Mouse (Mus musculus) lung, embryonic 14.5 days (tissue): ENCODE measurements around the gene Bbs1. TPM values are rescaled to one million over a fixed set of nuclear protein-coding genes. Genes with fewer than 3 reads are reported as not detected.

ENCODE experiments used
- ATAC-seq: fragments of 200-750 bp; cut with Nextera tagmentation; 2 replicates; pipeline ENCODE4 v1.8.0; 2017; ENCODE audit warnings: mild to moderate bottlenecking, moderate TSS enrichment, moderate library complexity; ENCODE audit not compliant: insufficient read depth
- DNase-seq: peaks from one replicate; pipeline ENCODE4 v3.0.0-alpha.2; 2015
- H3K27ac ChIP-seq: fragments of 300-500 bp; sonication (generic); 2 replicates; pipeline ENCODE4 v1.5.1; 2014; ENCODE audit warnings: low read depth, mild to moderate bottlenecking, moderate library complexity
- H3K27me3 ChIP-seq: fragments of 300-500 bp; sonication (generic); 2 replicates; pipeline ENCODE4 v1.6.1; 2014; ENCODE audit warnings: low read length, control low read depth; ENCODE audit not compliant: insufficient read depth
- H3K36me3 ChIP-seq: fragments of 300-500 bp; sonication (generic); 2 replicates; pipeline ENCODE4 v1.6.1; 2014; ENCODE audit warnings: control low read depth; ENCODE audit not compliant: insufficient read depth
- H3K4me1 ChIP-seq: fragments of 300-500 bp; sonication (generic); 2 replicates; pipeline ENCODE4 v1.6.1; 2014; ENCODE audit warnings: antibody characterized with exemption, control low read depth; ENCODE audit not compliant: insufficient read depth
- H3K4me2 ChIP-seq: fragments of 300-500 bp; sonication (generic); 2 replicates; pipeline ENCODE4 v1.6.1; 2014; ENCODE audit warnings: mild to moderate bottlenecking
- H3K4me3 ChIP-seq: fragments of 300-500 bp; sonication (generic); 2 replicates; pipeline ENCODE4 v1.5.1; 2014; ENCODE audit warnings: low read depth, low read length
- H3K9ac ChIP-seq: fragments of 300-500 bp; sonication (generic); 2 replicates; pipeline ENCODE4 v1.6.1; 2014
- H3K9me3 ChIP-seq: fragments of 300-500 bp; sonication (generic); 2 replicates; pipeline ENCODE4 v1.6.1; 2016; ENCODE audit warnings: low read depth, low read length, control low read depth
- CTCF ChIP-seq: IDR thresholded peaks from 2 replicates; pipeline ENCODE4 v1.5.1; 2016; ENCODE audit warnings: antibody characterized with exemption, low read depth
- WGBS: fragments of 180-500 bp; shearing (Covaris S2); extraction: QIAGEN DNeasy Blood & Tissue Kit; methylation state at CpG from one replicate; pipeline ENCODE4 v1.1.7; 2014; 5-methylcytosine and 5-hydroxymethylcytosine counted together
- polyA plus RNA-seq: library from polyadenylated mRNA; unstranded; fragments of >200 nt; fragmentation: Nextera tagmentation; extraction: Ambion mirVana; gene quantifications from 2 replicates; pipeline ENCODE4 v1.2.1, GENCODE M21; 2014

Bbs1 gene
- polyA plus RNA-seq, 1 experiment from 2014 or later, result 8.0 TPM

- ATAC-seq (no peak), DNase-seq (no peak)
- 93% methylated on average over 6 of the region's 6 CpGs for WGBS
- Histone ChIP-seq H3K9ac (no peak overlapping the region), H3K4me2 (no peak overlapping the region), H3K4me1 (no peaks in the 10 kb centered on the region), H3K27me3 (peaks cover 20% of the 10 kb centered on the region; the same call in 1 of the 2 replicates), H3K4me3 (no peak overlapping the region), H3K27ac (no peak overlapping the region), H3K9me3 (no peaks in the 10 kb centered on the region), H3K36me3 (peaks cover 8% of the 10 kb centered on the region; the same call in 1 of the 2 replicates)
- TF ChIP-seq CTCF, result no peak
These were observed 69.4 kb downstream of the Bbs1 start for GRCm38 (mm10) chr19:4837049-4837448.

Other genes starting within 250 kb of the Bbs1 start
- gene Gm960, start 208.0 kb downstream of the Bbs1 start, polyA plus RNA-seq, result 2.3 and 2.9 TPM in 2 replicates
- gene Sptbn2, start 195.5 kb downstream of the Bbs1 start, polyA plus RNA-seq, result 1.3 and 1.4 TPM in 2 replicates
- gene Rbm4b, start 150.1 kb downstream of the Bbs1 start, polyA plus RNA-seq, result 54.4 and 65.1 TPM in 2 replicates
- 62.8 and 69.6 TPM in 2 replicates for gene Rbm4, start 112.7 kb downstream of the Bbs1 start, polyA plus RNA-seq
- gene Gm21992, start 95.0 kb downstream of the Bbs1 start, polyA plus RNA-seq, result 20.5 and 25.3 TPM in 2 replicates
- gene Rbm14, start 95.0 kb downstream of the Bbs1 start, polyA plus RNA-seq, result 95.8 and 101 TPM in 2 replicates
- gene Ccs, start 67.3 kb downstream of the Bbs1 start, polyA plus RNA-seq, result 47.2 and 47.7 TPM in 2 replicates
- 0.05 TPM in 2 replicates for gene Ccdc87, start 67.3 kb downstream of the Bbs1 start, polyA plus RNA-seq
- gene Ctsf, start 51.5 kb downstream of the Bbs1 start, polyA plus RNA-seq, result 13.8 and 17.3 TPM in 2 replicates
- 1.5 and 1.6 TPM in 2 replicates for gene Actn3, start 28.7 kb downstream of the Bbs1 start, polyA plus RNA-seq
- gene Zdhhc24, start 28.0 kb downstream of the Bbs1 start, polyA plus RNA-seq, result 6.2 and 7.9 TPM in 2 replicates
- gene Dpp3, start 21.7 kb upstream of the Bbs1 start, polyA plus RNA-seq, result 84.0 and 88.6 TPM in 2 replicates
- 1.6 TPM in 2 replicates for gene Peli3, start 36.5 kb upstream of the Bbs1 start, polyA plus RNA-seq
- 120 TPM in 2 replicates for gene Mrpl11, start 55.5 kb upstream of the Bbs1 start, polyA plus RNA-seq
- gene Npas4, start 83.7 kb upstream of the Bbs1 start, polyA plus RNA-seq, result 0.05 TPM in 1 of 2 replicates, not detected in the other
- 3.1 and 3.4 TPM in 2 replicates for gene Slc29a2, start 117.2 kb upstream of the Bbs1 start, polyA plus RNA-seq
- gene B4gat1, start 132.2 kb upstream of the Bbs1 start, polyA plus RNA-seq, result 45.8 and 47.9 TPM in 2 replicates
- 1.3 and 1.8 TPM in 2 replicates for gene AC124502.3, start 132.3 kb upstream of the Bbs1 start, polyA plus RNA-seq
- 43.4 and 48.0 TPM in 2 replicates for gene Brms1, start 134.7 kb upstream of the Bbs1 start, polyA plus RNA-seq
- 4.0 and 5.9 TPM in 2 replicates for gene Rin1, start 143.9 kb upstream of the Bbs1 start, polyA plus RNA-seq
- 105 and 110 TPM in 2 replicates for gene Cd248, start 161.4 kb upstream of the Bbs1 start, polyA plus RNA-seq
- 3.1 and 4.4 TPM in 2 replicates for gene Tmem151a, start 178.9 kb upstream of the Bbs1 start, polyA plus RNA-seq
- 99.2 and 105 TPM in 2 replicates for gene Yif1a, start 181.9 kb upstream of the Bbs1 start, polyA plus RNA-seq
- gene Cnih2, start 191.9 kb upstream of the Bbs1 start, polyA plus RNA-seq, result 14.8 and 15.3 TPM in 2 replicates
- gene Rab1b, start 200.4 kb upstream of the Bbs1 start, polyA plus RNA-seq, result 278 and 289 TPM in 2 replicates
- gene Klc2, start 211.9 kb upstream of the Bbs1 start, polyA plus RNA-seq, result 20.4 and 24.8 TPM in 2 replicates